Mouse (Mus musculus) right cerebral cortex, postnatal 36 days (tissue): ENCODE results near the gene Vmn1r148.
"Not testable (repeated sequence)": the region's sequence is repeated elsewhere in the genome, so short reads cannot be mapped to it uniquely, and the experiment has no call there.

Experiments
- DNase-seq, 2 experiments: peaks; one replicate each; pipeline ENCODE4 v3.0.0; 2022; ENCODE audit warnings: low spot score in 2 of 2, mixed read lengths in 1 of 2

The Vmn1r148 gene

GRCm38 (mm10) chr7:22413283-22413682, at the start of gene Vmn1r148:
Gene Vmn1r148 (plus strand): TSS chr7:22413583.
- not testable (repeated sequence) for DNase-seq

- not testable (repeated sequence) for DNase-seq
Observed at GRCm38 (mm10) chr7:22370939-22371338, 42.4 kb upstream of the Vmn1r148 start, which contains the start of gene Gm8660. Gene Gm8660 (minus strand): TSS chr7:22371039.

- not testable (repeated sequence) for DNase-seq
Observed at GRCm38 (mm10) chr7:22438129-22438528, 24.7 kb downstream of the Vmn1r148 start, which contains the start of gene Vmn1r149. Gene Vmn1r149 (minus strand): TSS chr7:22438229.

- DNase-seq = not testable (repeated sequence)
Observed at GRCm38 (mm10) chr7:22463975-22464374, 50.6 kb downstream of the Vmn1r148 start, which contains the start of gene Gm10665. Gene Gm10665 (minus strand): TSS chr7:22464075.
